Mouse (Mus musculus) lung, postnatal 0 days (tissue): Measurements from ENCODE around the gene Prep.

Source experiments
- CTCF ChIP-seq: IDR thresholded peaks from 2 replicates; pipeline ENCODE4 v1.5.1; 2016; ENCODE audit warnings: antibody characterized with exemption, mild to moderate bottlenecking
- EP300 ChIP-seq: IDR thresholded peaks from 2 replicates; pipeline ENCODE4 v1.6.1; 2016; ENCODE audit warnings: antibody characterized with exemption, mild to moderate bottlenecking, control low read depth

DNA sequence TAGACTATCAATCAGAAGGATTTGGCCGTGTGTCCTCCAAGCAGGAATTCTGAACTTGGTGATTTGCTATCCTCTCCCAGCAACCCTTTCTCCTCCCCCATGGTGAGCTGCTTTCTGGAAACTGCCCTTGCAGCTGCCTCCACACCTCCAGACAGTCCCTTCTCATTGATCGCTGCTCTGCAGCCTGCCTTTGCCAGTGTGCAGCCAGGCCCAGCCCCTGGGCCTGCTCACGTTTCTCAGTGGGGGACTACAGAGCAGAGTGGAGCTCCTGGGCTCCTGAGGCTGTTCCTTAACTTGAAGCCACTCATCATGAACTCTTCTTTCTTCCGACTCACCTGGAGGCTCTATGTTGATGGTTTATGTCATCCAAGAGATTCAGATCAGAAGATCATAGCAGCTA is 72.9 kb downstream of the Prep start:
- TF ChIP-seq EP300 (no peak), CTCF (no peak)
